Mouse (Mus musculus) embryonic fibroblast, embryonic 13.5 days (primary cell): ENCODE measurements around the gene Prep.

Source experiments
- CTCF ChIP-seq: IDR thresholded peaks from 2 replicates; pipeline ENCODE4 v1.5.1; 2011; ENCODE audit warnings: mild to moderate bottlenecking, control low read depth, low read length, moderate library complexity, borderline replicate concordance; ENCODE audit not compliant: insufficient read depth
- POLR2A ChIP-seq: IDR thresholded peaks from 2 replicates; pipeline ENCODE4 v1.6.1; 2011; ENCODE audit warnings: low read depth, mild to moderate bottlenecking, control low read depth, low read length, moderate library complexity

GRCm38 (mm10) chr10:45082730-45083129, 15.7 kb downstream of the Prep start:
- TF ChIP-seq CTCF, result no peak
- no peak for TF ChIP-seq POLR2A
